Mouse (Mus musculus): ENCODE results near the gene Btbd2.

Btbd2 gene

GRCm38 (mm10) chr10:80646936-80647335 lies 9.9 kb downstream of the Btbd2 start:
- DNase-seq (ENCODE audit: inconsistent ontology term), result no peak

DNA sequence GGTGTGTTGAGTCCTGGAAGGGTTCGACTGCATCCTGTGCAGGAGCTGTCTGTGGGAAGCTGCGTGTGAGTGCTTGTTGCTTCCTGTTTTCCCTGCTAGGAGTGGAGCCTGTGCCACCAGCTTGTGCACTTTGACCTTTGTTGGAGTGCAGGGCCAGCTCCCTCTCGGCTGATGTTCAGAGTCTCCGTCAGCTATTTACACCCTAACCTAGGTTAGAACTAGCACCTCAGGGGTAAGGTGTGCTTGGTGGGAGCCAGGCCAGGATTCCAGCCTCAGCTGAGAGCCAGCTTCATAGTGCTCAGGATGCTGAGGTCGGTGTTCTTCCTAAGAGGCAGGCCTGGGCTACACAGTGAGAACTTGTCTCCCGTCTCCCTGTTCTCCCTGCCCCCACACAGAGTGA lies 21.5 kb downstream of the Btbd2 start:
- DNase-seq (ENCODE audit: inconsistent ontology term), result no peak

DNA sequence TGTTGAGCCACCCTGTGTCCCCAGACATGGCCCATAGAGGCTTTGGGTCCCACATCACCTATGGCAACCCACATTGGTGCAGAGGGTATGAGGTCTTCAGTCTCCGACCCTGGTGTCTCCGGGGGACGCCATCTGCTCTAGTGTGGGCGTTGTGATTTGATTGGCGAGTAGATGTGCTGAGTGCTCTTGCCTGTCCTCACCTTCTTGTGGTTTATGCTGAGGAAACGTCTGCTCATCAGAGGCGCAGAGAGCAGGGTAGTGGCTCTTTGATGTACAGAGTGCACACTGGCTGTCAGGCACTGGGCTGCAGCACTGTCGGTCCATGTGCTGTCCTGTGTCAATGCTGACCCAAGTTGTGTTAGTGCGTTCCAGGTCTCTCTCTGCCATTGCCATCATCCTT lies 27.9 kb downstream of the Btbd2 start:
- DNase-seq (ENCODE audit: inconsistent ontology term), result no peak

GRCm38 (mm10) chr10:80627685-80628084 lies 29.2 kb downstream of the Btbd2 start:
- DNase-seq (ENCODE audit: inconsistent ontology term), result no peak

- DNase-seq (ENCODE audit: inconsistent ontology term), result no peak
Measured at GRCm38 (mm10) chr10:80625764-80626163, 31.1 kb downstream of the Btbd2 start.

- DNase-seq (ENCODE audit: inconsistent ontology term), result peak; percentile 78
Measured at GRCm38 (mm10) chr10:80623457-80624191, 33.2 kb downstream of the Btbd2 start.

DNA sequence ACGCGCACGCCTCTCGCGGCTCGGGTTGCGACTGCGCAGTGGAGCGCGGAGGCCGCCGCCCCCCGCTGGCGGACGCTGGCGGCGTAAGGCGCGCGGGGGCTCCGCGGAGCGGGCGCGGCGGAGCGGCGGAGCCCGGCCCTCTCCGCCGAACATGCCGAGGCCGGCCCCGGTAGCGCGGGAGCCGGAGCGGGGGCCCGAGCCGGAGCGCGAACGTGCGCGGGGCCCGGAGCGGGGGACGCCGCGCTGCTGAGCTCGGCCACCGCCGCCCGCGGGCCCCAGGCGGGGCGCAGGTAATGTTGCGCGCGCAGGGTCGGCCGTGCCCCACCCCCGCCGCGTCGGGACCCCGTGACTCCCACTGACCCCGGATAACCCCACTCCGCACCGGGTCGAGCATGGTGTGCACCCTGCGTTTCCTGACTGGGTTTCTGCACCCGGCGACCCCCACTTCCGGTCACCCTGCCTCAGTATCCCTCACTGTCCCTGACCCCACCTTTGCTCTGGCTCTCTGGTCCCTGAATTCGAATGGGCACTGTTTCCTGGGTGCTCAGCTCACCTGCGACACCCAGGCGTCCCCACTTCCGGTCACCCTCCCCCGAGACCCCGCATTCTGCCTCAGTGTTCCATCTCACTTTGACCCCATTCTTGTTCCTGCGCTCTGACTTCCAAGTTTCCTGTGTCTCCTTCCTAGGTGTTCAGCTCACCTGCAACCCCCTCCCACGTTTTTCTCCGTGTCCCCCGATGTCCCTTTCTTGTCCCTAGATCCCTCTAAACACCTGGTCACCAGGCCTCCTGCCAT lies 34.0 kb downstream of the Btbd2 start, which contains the start of gene Csnk1g2:
TSS of gene Csnk1g2 (plus strand) at position 178 of the 796 bp plus-strand sequence.
- DNase-seq (ENCODE audit: inconsistent ontology term), result no peak

- peak; percentile 99 for DNase-seq (ENCODE audit: inconsistent ontology term)
Measured at GRCm38 (mm10) chr10:80621940-80622660, 34.8 kb downstream of the Btbd2 start.

DNA sequence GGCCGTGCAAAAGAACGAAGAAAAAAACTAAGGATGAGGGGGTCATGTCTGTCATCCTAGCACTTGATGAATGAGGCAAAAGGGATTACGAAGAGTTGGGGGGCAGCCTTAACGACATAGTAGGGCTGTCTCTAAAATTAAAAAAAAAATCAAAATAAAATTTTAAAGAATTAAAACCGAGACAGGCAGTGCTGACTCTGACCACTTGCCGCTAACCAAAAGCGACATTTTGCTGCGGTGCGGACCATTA lies 35.3 kb downstream of the Btbd2 start:
- no peak for DNase-seq (ENCODE audit: inconsistent ontology term)

GRCm38 (mm10) chr10:80620796-80621689 lies 35.8 kb downstream of the Btbd2 start:
- DNase-seq (ENCODE audit: inconsistent ontology term), result no peak

DNA sequence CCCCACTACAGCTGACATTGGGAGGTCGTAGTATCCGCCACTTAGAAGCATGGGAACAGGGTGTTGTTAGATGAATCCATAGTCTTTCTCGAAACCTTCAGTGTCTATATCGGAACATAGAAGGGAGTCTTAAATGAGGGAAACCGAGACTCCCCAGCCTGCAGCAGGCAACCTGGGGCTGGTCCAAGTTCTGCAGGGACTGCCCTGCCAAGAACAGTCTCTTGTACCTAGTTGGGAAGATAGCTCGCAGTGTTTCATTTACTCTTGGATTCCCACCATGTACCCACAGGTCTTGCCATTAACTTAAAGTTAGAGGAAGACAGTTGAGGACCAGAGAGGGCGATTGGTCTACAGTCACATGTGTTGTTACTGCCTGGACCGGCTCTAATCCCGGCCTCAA lies 36.5 kb downstream of the Btbd2 start:
- DNase-seq (ENCODE audit: inconsistent ontology term), result no peak

- DNase-seq (ENCODE audit: inconsistent ontology term), result no peak
Measured at GRCm38 (mm10) chr10:80619465-80620244, 37.2 kb downstream of the Btbd2 start.

DNA sequence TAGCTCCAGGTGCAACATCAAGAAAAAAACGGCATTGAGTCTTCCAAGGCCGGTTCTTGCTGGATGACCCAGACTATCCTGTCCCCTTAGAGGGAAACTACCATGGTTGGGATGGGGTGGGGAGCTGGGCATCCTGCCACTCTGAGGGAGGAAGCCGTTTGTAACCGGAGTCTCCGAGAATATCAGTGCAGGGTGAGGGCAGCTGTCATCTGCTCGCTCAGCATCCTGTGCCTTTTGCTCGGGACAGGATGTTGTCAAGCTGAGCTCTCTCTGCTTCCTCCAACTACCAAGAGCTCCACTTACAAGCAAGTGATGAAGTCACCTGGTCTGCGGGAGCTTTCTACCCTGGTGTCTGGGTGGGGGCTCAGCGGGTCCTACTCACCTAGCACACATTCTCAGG lies 38.7 kb downstream of the Btbd2 start:
- no peak for DNase-seq (ENCODE audit: inconsistent ontology term)

DNA sequence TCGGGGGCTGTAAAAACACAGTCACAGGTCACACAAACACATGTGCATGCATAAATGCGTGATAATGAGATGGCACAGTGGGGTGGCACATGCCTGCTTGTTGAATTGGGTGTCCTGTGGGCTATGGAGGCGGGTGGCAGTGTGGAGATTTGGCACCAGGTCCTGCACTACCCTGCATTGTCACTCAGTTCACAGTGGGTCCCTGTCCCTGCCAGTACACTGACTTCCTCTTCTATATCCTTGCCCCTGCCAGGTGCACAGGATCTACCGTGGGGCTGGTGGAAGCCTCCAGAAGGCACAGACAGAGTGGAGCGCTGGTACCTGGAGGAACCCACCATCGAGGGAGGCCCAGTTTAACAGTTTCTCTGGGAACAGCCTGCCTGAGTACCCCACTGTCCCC lies 42.5 kb downstream of the Btbd2 start:
- no peak for DNase-seq (ENCODE audit: inconsistent ontology term)

- no peak for DNase-seq (ENCODE audit: inconsistent ontology term)
Measured at GRCm38 (mm10) chr10:80613821-80614220, 43.0 kb downstream of the Btbd2 start.

- no peak for DNase-seq (ENCODE audit: inconsistent ontology term)
Measured at GRCm38 (mm10) chr10:80611905-80612304, 45.0 kb downstream of the Btbd2 start.

GRCm38 (mm10) chr10:80611024-80611423 lies 45.8 kb downstream of the Btbd2 start:
- peak; percentile 29 for DNase-seq (ENCODE audit: inconsistent ontology term)

- no peak for DNase-seq (ENCODE audit: inconsistent ontology term)
Measured at GRCm38 (mm10) chr10:80610116-80610785, 46.6 kb downstream of the Btbd2 start.

GRCm38 (mm10) chr10:80609269-80609924 lies 47.5 kb downstream of the Btbd2 start:
- no peak for DNase-seq (ENCODE audit: inconsistent ontology term)

GRCm38 (mm10) chr10:80608435-80608834 lies 48.4 kb downstream of the Btbd2 start:
- no peak for DNase-seq (ENCODE audit: inconsistent ontology term)

Measured in Muller cell, postnatal 12 days (primary cell).